Comparison of ENCODE assay signal across 9 mouse cellular contexts in the genomic region with DNA sequence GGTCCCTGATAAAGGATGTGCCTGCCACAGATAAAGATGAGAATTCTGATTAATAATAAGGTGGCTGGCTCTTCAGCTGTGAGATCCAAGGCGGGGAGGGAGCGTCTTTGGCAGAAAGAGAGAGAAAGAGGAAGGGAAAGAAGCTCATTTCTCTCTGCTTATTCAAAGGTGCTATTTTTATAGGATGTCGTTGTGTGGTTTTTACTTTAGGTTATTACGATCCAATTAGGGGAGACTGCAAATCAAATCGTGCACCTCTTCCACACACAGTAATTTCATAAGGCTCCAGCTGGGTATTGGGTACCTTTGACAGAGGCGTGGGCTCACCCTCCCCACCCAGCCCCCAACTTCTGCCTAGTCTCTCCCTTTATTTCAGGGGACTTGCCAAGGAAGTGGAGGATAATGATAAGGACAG. TPM values are rescaled to one million over a fixed set of nuclear protein-coding genes. Genes with fewer than 3 reads are reported as not detected.
DNase-seq lines count a peak whose midpoint lies in the region; ATAC-seq lines count a peak whose summit lies in the region.
"Had no signal": no experiment of that assay in that cellular context is flagged by ENCODE, and none has a peak within 500 bp of the region (broad histone marks: within the 10 kb centered on the region; RNA-seq: fewer than 3 reads in every experiment).

No protein-coding gene starts in this region.

- H3K36me3 ChIP-seq in forebrain, embryonic 15.5 days, result no peaks in the 10 kb centered on the region
- no peaks in the 10 kb centered on the region for H3K36me3 ChIP-seq in limb, embryonic 10.5 days
- H3K36me3 ChIP-seq in stomach, embryonic 16.5 days (ENCODE audit: control insufficient read depth, insufficient read depth, low read length), result no peaks in the 10 kb centered on the region

- 10% methylated on average over 6 of the region's 6 CpGs for WGBS in forebrain, embryonic 15.5 days
- WGBS in limb, embryonic 10.5 days, result 19% methylated on average over 6 of the region's 6 CpGs
- WGBS in stomach, embryonic 16.5 days, result 24% methylated on average over 6 of the region's 6 CpGs

- H3K4me2 ChIP-seq in forebrain, embryonic 15.5 days (replicated peaks), result peak overlapping the region; percentile 91
- peak overlapping the region; percentile 63; the same call in 1 of the 2 replicates for H3K4me2 ChIP-seq in stomach, embryonic 16.5 days (ENCODE audit: low read depth, low read length)

- H3K27ac ChIP-seq in forebrain, embryonic 15.5 days (replicated peaks), result peak overlapping the region; percentile 83
- no peak overlapping the region for H3K27ac ChIP-seq in limb, embryonic 10.5 days
- H3K27ac ChIP-seq in stomach, embryonic 16.5 days (ENCODE audit: low read length), result no peak overlapping the region

- H3K9ac ChIP-seq in forebrain, embryonic 15.5 days (replicated peaks), result peak overlapping the region; percentile 78
- H3K9ac ChIP-seq in stomach, embryonic 16.5 days (ENCODE audit: low read length), result peak overlapping the region; percentile 60; the same call in 1 of the 2 replicates

- no peaks in the 10 kb centered on the region for H3K9me3 ChIP-seq in forebrain, embryonic 15.5 days
- no peaks in the 10 kb centered on the region for H3K9me3 ChIP-seq in limb, embryonic 10.5 days (replicated peaks)
- H3K9me3 ChIP-seq in stomach, embryonic 16.5 days (replicated peaks; ENCODE audit: control insufficient read depth, low read length), result no peaks in the 10 kb centered on the region

- ATAC-seq in forebrain, embryonic 15.5 days (replicated peaks), result peak; percentile 71
- no peak for ATAC-seq in stomach, embryonic 16.5 days (ENCODE audit: insufficient read depth, low FRiP score)
- no peak for ATAC-seq in erythroid progenitor cell, adult 5-6 weeks (replicated peaks; ENCODE audit: low FRiP score, poor library complexity, severe bottlenecking)

- peak; percentile 39 to 48 for DNase-seq in right cerebral cortex, postnatal 10 days (ENCODE audit: low spot score in 2 of 2)
- DNase-seq in right cerebral cortex, adult 18-20 months, result no peak
- no peak for DNase-seq in limb, embryonic 10.5 days (ENCODE audit: low spot score)
- no peak for DNase-seq in cerebellum, adult 9-10 months
- no peak for DNase-seq in ovary, postnatal 10 days (ENCODE audit: low spot score)

- H3K4me1 ChIP-seq in forebrain, embryonic 15.5 days, result no peaks in the 10 kb centered on the region
- peaks cover 6% of the 10 kb centered on the region for H3K4me1 ChIP-seq in limb, embryonic 10.5 days
- no peaks in the 10 kb centered on the region for H3K4me1 ChIP-seq in stomach, embryonic 16.5 days (ENCODE audit: control insufficient read depth, insufficient read depth, low read length)

- H3K27me3 ChIP-seq in forebrain, embryonic 15.5 days, result no peaks in the 10 kb centered on the region
- peaks cover 24% of the 10 kb centered on the region for H3K27me3 ChIP-seq in limb, embryonic 10.5 days (ENCODE audit: low read depth, poor library complexity, severe bottlenecking)
- H3K27me3 ChIP-seq in stomach, embryonic 16.5 days (ENCODE audit: control insufficient read depth, insufficient read depth, low read length), result no peaks in the 10 kb centered on the region

- H3K4me3 ChIP-seq in forebrain, embryonic 15.5 days, result peak overlapping the region; percentile 69
- H3K4me3 ChIP-seq in limb, embryonic 10.5 days, result peak overlapping the region; percentile 53; the same call in 1 of the 2 replicates
- peak overlapping the region; percentile 46 for H3K4me3 ChIP-seq in stomach, embryonic 16.5 days (replicated peaks; ENCODE audit: low read length)
- H3K4me3 ChIP-seq: erythroblast, embryonic 14.5 days had no signal

RNA-seq across cellular contexts. Expression of a gene that starts 1.0 kb away (rescaled TPM):
- 7.8 and 10.0 TPM in 2 replicates for polyA plus RNA-seq in forebrain, embryonic 15.5 days (2015; fragmentation: Nextera tagmentation; extraction: Ambion mirVana)
- polyA plus RNA-seq in limb, embryonic 10.5 days (2016; fragmentation: Nextera tagmentation; extraction: Ambion mirVana), result not detected in 2 replicates
- 0.49 and 0.65 TPM in 2 replicates for polyA plus RNA-seq in stomach, embryonic 16.5 days (2015; fragmentation: Nextera tagmentation; extraction: Ambion mirVana)
- not detected in 2 replicates for total RNA-seq in erythroid progenitor cell, adult 5-6 weeks (2015; ENCODE audit: low replicate concordance)
- not detected in 2 replicates for total RNA-seq in erythroid progenitor cell, adult 5-6 weeks (2017; ENCODE audit: low replicate concordance)
- polyA plus RNA-seq: erythroblast, embryonic 14.5 days had no signal

Comparison
In these comparisons a context has a peak if more than half of its experiments do, and no peak if none do; other contexts are left out.
1. DNase-seq: peak in right cerebral cortex, postnatal 10 days (2 of 2); none in right cerebral cortex, adult 18-20 months (single experiment), limb, embryonic 10.5 days (single experiment), cerebellum, adult 9-10 months (single experiment) and ovary, postnatal 10 days (single experiment).
2. Peak in every context shown above with its lines, with median percentiles within 50 percentile points of each other: H3K4me3 ChIP-seq.